Mouse (Mus musculus) midbrain, postnatal 0 days (tissue): ENCODE measurements at regions not wholly inside any gene's neighbourhood (a gene's known extent, or its start where the extent isn't known, plus 50 kb on each side); places are given as distances from the start of the nearest gene placed in this dataset.

ENCODE experiments used
- ATAC-seq: fragments of 200-750 bp; cut with Nextera tagmentation; 2 replicates; pipeline ENCODE4 v1.8.0; 2017; ENCODE audit warnings: moderate number of reproducible peaks, mild to moderate bottlenecking, moderate TSS enrichment, moderate library complexity; ENCODE audit not compliant: low FRiP score
- DNase-seq: peaks from one replicate; pipeline ENCODE4 v3.0.0-alpha.2; 2015; ENCODE audit warnings: low spot score
- H3K27ac ChIP-seq: fragments of 300-500 bp; sonication (generic); 2 replicates; pipeline ENCODE4 v1.5.1; 2014; ENCODE audit warnings: low read depth, mild to moderate bottlenecking, low read length, mixed read lengths
- H3K27me3 ChIP-seq: fragments of 300-500 bp; sonication (generic); 2 replicates; pipeline ENCODE4 v1.6.1; 2014; ENCODE audit warnings: low read length, control low read depth, mixed read lengths; ENCODE audit not compliant: insufficient read depth
- H3K36me3 ChIP-seq: fragments of 300-500 bp; sonication (generic); 2 replicates; pipeline ENCODE4 v1.6.1; 2014; ENCODE audit warnings: low read length, control low read depth, mixed read lengths; ENCODE audit not compliant: insufficient read depth
- H3K4me1 ChIP-seq: fragments of 300-500 bp; sonication (generic); 2 replicates; pipeline ENCODE4 v1.6.1; 2014; ENCODE audit warnings: mild to moderate bottlenecking, control low read depth, antibody characterized with exemption, low read length, mixed read lengths; ENCODE audit not compliant: insufficient read depth
- H3K4me2 ChIP-seq: fragments of 300-500 bp; sonication (generic); 2 replicates; pipeline ENCODE4 v1.6.1; 2014; ENCODE audit warnings: low read depth, mild to moderate bottlenecking, low read length, mixed read lengths; ENCODE audit not compliant: poor library complexity, severe bottlenecking
- H3K4me3 ChIP-seq: fragments of 300-500 bp; sonication (generic); 2 replicates; pipeline ENCODE4 v1.5.1; 2014; ENCODE audit warnings: low read depth, mild to moderate bottlenecking, low read length, moderate library complexity
- H3K9ac ChIP-seq: fragments of 300-500 bp; sonication (generic); replicated peaks from 2 replicates; pipeline ENCODE4 v1.6.1; 2014; ENCODE audit warnings: mild to moderate bottlenecking, low read length, moderate library complexity, mixed read lengths; ENCODE audit not compliant: poor library complexity, severe bottlenecking
- H3K9me3 ChIP-seq: fragments of 300-500 bp; sonication (generic); 2 replicates; pipeline ENCODE4 v1.6.1; 2016; ENCODE audit warnings: low read length, control low read depth
- CTCF ChIP-seq: IDR thresholded peaks from 2 replicates; pipeline ENCODE4 v1.5.1; 2016; ENCODE audit warnings: antibody characterized with exemption, mild to moderate bottlenecking
- WGBS: fragments of 180-500 bp; shearing (Covaris S2); extraction: QIAGEN DNeasy Blood & Tissue Kit; methylation state at CpG from one replicate; pipeline ENCODE4 v1.1.7; 2014; 5-methylcytosine and 5-hydroxymethylcytosine counted together

GRCm38 (mm10) chr1:90393861-90394260, 190.1 kb downstream of the Ackr3 start:
- 61% methylated on average over 5 of the region's 5 CpGs for WGBS
- ATAC-seq (no peak), DNase-seq (no peak)
- no peak overlapping the region for H3K4me2 ChIP-seq
- H3K27ac ChIP-seq = no peak overlapping the region
- H3K27me3 ChIP-seq = no peaks in the 10 kb centered on the region
- H3K9me3 ChIP-seq = no peaks in the 10 kb centered on the region
- H3K9ac ChIP-seq = no peak overlapping the region
- no peaks in the 10 kb centered on the region for H3K36me3 ChIP-seq
- H3K4me1 ChIP-seq = no peaks in the 10 kb centered on the region; the same call in 1 of the 2 replicates
- H3K4me3 ChIP-seq = no peak overlapping the region
- no peak for TF ChIP-seq CTCF

- no peaks in the 10 kb centered on the region for H3K9me3 ChIP-seq
- no peaks in the 10 kb centered on the region for H3K36me3 ChIP-seq
- DNase-seq (no peak), ATAC-seq (no peak)
- H3K4me1 ChIP-seq = no peaks in the 10 kb centered on the region; the same call in 1 of the 2 replicates
- no peak overlapping the region for H3K27ac ChIP-seq
- H3K9ac ChIP-seq = no peak overlapping the region
- no peak overlapping the region for H3K4me2 ChIP-seq
- TF ChIP-seq CTCF = no peak
- 82% methylated on average over 5 of the region's 5 CpGs for WGBS
- H3K4me3 ChIP-seq = no peak overlapping the region
- H3K27me3 ChIP-seq = no peaks in the 10 kb centered on the region
Observed at GRCm38 (mm10) chr1:90395331-90396016, 191.7 kb downstream of the Ackr3 start.

DNA sequence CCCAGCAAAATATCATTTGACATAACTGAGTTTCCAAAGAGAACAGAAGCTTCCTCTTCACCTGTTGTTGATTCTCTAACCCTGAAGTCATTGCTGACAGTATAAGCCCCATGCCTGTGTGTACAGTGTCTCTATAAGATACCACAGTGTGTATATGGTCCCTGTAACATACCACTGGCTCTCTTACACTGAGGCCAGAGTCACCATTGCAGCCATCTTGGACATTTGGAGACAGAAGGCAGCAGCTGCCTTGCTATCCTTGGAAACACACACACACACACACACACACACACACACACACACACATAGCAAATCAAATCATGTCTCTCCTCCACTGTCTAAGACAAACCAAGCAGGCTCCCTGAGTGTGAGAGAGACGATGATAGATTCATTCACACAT, 192.9 kb downstream of the Ackr3 start:
- 60% methylated on average over 1 of the region's 1 CpGs for WGBS
- Histone ChIP-seq H3K4me1 (no peaks in the 10 kb centered on the region; the same call in 1 of the 2 replicates), H3K4me3 (no peak overlapping the region), H3K9ac (no peak overlapping the region), H3K36me3 (no peaks in the 10 kb centered on the region), H3K27me3 (no peaks in the 10 kb centered on the region), H3K9me3 (no peaks in the 10 kb centered on the region), H3K27ac (no peak overlapping the region), H3K4me2 (no peak overlapping the region)
- DNase-seq (no peak), ATAC-seq (no peak)
- TF ChIP-seq CTCF = no peak

GRCm38 (mm10) chr1:90397355-90397754, 193.6 kb downstream of the Ackr3 start:
- no peak overlapping the region for H3K4me2 ChIP-seq
- DNase-seq (no peak), ATAC-seq (no peak)
- no peak overlapping the region for H3K4me3 ChIP-seq
- 46% methylated on average over 5 of the region's 5 CpGs for WGBS
- H3K4me1 ChIP-seq = no peaks in the 10 kb centered on the region; the same call in 1 of the 2 replicates
- no peak for TF ChIP-seq CTCF
- no peaks in the 10 kb centered on the region for H3K9me3 ChIP-seq
- H3K9ac ChIP-seq = no peak overlapping the region
- H3K36me3 ChIP-seq = no peaks in the 10 kb centered on the region
- H3K27me3 ChIP-seq = no peaks in the 10 kb centered on the region
- H3K27ac ChIP-seq = no peak overlapping the region

GRCm38 (mm10) chr1:90398396-90398975, 194.7 kb downstream of the Ackr3 start:
- H3K4me3 ChIP-seq = no peak overlapping the region
- no peak overlapping the region for H3K4me2 ChIP-seq
- no peak overlapping the region for H3K9ac ChIP-seq
- no peak for DNase-seq
- ATAC-seq = no peak
- H3K27ac ChIP-seq = no peak overlapping the region
- H3K27me3 ChIP-seq = no peaks in the 10 kb centered on the region
- no peaks in the 10 kb centered on the region for H3K36me3 ChIP-seq
- no peaks in the 10 kb centered on the region; the same call in 1 of the 2 replicates for H3K4me1 ChIP-seq
- no peak for TF ChIP-seq CTCF
- 74% methylated on average over 15 of the region's 15 CpGs for WGBS
- H3K9me3 ChIP-seq = no peaks in the 10 kb centered on the region

- H3K27ac ChIP-seq = no peak overlapping the region
- no peaks in the 10 kb centered on the region for H3K9me3 ChIP-seq
- WGBS = 78% methylated on average over 6 of the region's 6 CpGs
- peak; percentile 57 for DNase-seq
- no peaks in the 10 kb centered on the region for H3K4me1 ChIP-seq
- no peak for TF ChIP-seq CTCF
- no peak for ATAC-seq
- no peak overlapping the region for H3K4me2 ChIP-seq
- H3K4me3 ChIP-seq = no peak overlapping the region
- H3K9ac ChIP-seq = no peak overlapping the region
- no peaks in the 10 kb centered on the region for H3K27me3 ChIP-seq
- no peaks in the 10 kb centered on the region for H3K36me3 ChIP-seq
Observed at GRCm38 (mm10) chr1:90403057-90403456, 199.3 kb downstream of the Ackr3 start.
